Mouse (Mus musculus) central nervous system, embryonic 18 days (tissue): ENCODE results near the gene Zfp97. TPM values are rescaled to one million over a fixed set of nuclear protein-coding genes. Genes with fewer than 3 reads are reported as not detected.

Source experiments
- polyA plus RNA-seq: library from polyadenylated mRNA; depleted of rRNA; stranded (reverse); fragments of >200 nt; gene quantifications from 2 replicates; pipeline ENCODE4 v1.2.3, GENCODE M21; 2012; rRNA removed

Zfp97 gene
- 2.2 and 2.6 TPM in 2 replicates for polyA plus RNA-seq

GRCm38 (mm10) chr17:17120830-17121502 is at the start of gene Zfp97:
Gene Zfp97 (plus strand): TSS chr17:17121415.

Other genes with a start within 250 kb of the Zfp97 start
- 1.8 and 2.0 TPM in 2 replicates for gene Zfp960, start 57.3 kb upstream of the Zfp97 start, polyA plus RNA-seq